In genomic region chr4:129783506-129783905, GRCm38 (mm10) we compare ENCODE assay signal across 18 mouse cellular contexts.
"Had no signal": no experiment of that assay in that cellular context is flagged by ENCODE, and none has a peak within 500 bp of the region (broad histone marks: within the 10 kb centered on the region; RNA-seq: fewer than 3 reads in every experiment).

No protein-coding gene starts in this region.

- DNase-seq: kidney, postnatal 25 days; layer of hippocampus, adult 9-11 months; lung, adult 18-20 months; right cerebral cortex, adult 18-20 months; right cerebral cortex, postnatal 14 days; thymus, adult 18-20 months; thymus, postnatal 36 days had no signal

- H3K4me2 ChIP-seq: liver, embryonic 12.5 days; liver, embryonic 15.5 days; lung, embryonic 15.5 days; midbrain, embryonic 11.5 days; midbrain, embryonic 15.5 days; neural tube, embryonic 12.5 days; neural tube, embryonic 15.5 days; stomach, embryonic 15.5 days had no signal

- ATAC-seq: liver, embryonic 12.5 days; midbrain, embryonic 15.5 days had no signal

- H3K36me3 ChIP-seq: liver, embryonic 12.5 days; liver, embryonic 15.5 days; lung, embryonic 15.5 days; midbrain, embryonic 15.5 days; neural tube, embryonic 12.5 days; neural tube, embryonic 15.5 days; stomach, embryonic 15.5 days had no signal

- H3K9ac ChIP-seq: liver, embryonic 12.5 days; liver, embryonic 15.5 days; lung, embryonic 15.5 days; midbrain, embryonic 15.5 days; neural tube, embryonic 12.5 days; neural tube, embryonic 15.5 days; stomach, embryonic 15.5 days had no signal

- H3K27ac ChIP-seq: kidney, postnatal 0 days; left cerebral cortex, adult 2 months; liver, embryonic 12.5 days; liver, embryonic 15.5 days; lung, embryonic 15.5 days; neural tube, embryonic 12.5 days; stomach, embryonic 15.5 days had no signal

- H3K4me3 ChIP-seq: layer of hippocampus, adult 2 months; left cerebral cortex, adult 2 months; liver, embryonic 12.5 days; liver, embryonic 15.5 days; lung, embryonic 15.5 days; midbrain, embryonic 15.5 days; neural tube, embryonic 12.5 days; neural tube, embryonic 15.5 days; stomach, embryonic 15.5 days had no signal

- H3K9me3 ChIP-seq: liver, embryonic 12.5 days; liver, embryonic 15.5 days; lung, embryonic 15.5 days; midbrain, embryonic 15.5 days; neural tube, embryonic 12.5 days; neural tube, embryonic 15.5 days; stomach, embryonic 15.5 days had no signal

- H3K27me3 ChIP-seq: liver, embryonic 12.5 days; liver, embryonic 15.5 days; lung, embryonic 15.5 days; midbrain, embryonic 15.5 days; neural tube, embryonic 12.5 days; neural tube, embryonic 15.5 days; stomach, embryonic 15.5 days had no signal
